Mouse (Mus musculus) brain, adult 2 months (tissue): ENCODE measurements around the gene Spata2l.
"Not testable (repeated sequence)": the region's sequence is repeated elsewhere in the genome, so short reads cannot be mapped to it uniquely, and the experiment has no call there.

Experiments used
- DNase-seq: peaks from one replicate; pipeline ENCODE4 v3.0.0; 2011; ENCODE audit warnings: low read depth, low spot score

Spata2l gene

DNA sequence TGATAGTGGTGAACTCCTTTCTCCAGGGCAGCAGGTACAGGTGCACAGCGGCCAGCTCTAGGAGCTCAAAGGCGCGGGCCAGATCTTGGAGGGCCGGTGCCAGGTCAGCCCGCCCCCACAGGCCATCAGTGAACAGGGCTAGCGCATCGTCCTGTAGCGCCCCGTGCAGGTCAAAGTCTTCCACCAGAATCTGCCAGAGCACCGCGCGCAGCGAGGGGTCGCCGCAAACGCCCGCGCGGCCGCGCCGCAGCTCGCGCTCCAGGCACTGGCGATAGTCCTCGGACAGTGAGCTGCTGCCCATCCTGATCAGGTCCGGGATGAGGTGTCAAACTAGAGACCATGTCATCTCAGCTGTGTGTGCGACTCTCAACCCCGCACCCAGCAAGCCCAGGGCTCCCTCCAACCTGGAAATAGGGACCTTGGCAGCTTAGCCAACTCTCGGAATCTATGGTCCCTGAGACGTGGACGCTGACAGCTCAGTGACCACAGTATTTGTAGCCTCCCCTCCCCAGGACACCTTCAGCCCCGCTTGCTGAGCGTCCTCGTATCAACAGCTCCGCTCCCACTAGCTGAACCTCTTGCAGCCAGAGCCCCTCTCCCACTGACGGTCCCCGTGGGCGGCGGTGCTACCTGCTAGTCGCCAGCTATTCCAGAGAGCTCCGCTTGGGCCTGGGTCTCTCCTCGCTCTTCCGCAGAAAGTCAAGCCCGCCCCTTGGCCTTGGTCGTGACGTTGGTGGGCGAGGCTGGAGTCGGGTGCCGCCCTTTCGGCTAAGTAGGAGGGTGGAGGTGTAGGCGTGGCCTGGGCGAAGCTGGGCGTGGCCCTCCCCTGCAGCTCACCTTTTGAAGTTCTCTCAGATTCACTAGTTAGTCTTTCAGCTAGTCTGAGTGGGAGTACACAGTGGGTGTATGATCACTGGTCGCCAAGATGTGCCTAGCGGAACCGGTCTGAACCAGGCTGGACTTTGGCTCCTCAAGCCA, at the start of gene Spata2l:
Spata2l (minus strand) TSS at position 714 of the 978 bp plus-strand sequence.
- peak; percentile 95 for DNase-seq

DNA sequence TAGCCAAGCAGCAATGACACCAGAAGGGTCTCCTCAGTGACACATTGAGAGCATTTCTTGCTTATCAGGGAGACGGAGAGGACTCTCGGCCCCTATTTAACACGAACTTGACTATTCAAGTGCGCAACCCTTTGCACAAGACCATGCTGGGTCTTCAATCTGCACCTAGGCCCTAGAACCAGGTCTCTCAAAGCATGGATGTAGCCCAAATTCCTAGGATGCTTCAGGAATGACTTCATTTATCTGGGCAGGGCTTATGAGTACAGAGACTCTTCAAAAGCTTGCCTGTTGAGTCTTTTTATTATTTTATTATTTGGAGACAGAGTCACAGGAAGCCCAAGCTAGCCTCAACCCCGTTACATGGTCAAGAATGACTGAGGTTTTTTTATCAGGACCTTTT, 48.5 kb upstream of the Spata2l start:
- DNase-seq, result no peak

DNA sequence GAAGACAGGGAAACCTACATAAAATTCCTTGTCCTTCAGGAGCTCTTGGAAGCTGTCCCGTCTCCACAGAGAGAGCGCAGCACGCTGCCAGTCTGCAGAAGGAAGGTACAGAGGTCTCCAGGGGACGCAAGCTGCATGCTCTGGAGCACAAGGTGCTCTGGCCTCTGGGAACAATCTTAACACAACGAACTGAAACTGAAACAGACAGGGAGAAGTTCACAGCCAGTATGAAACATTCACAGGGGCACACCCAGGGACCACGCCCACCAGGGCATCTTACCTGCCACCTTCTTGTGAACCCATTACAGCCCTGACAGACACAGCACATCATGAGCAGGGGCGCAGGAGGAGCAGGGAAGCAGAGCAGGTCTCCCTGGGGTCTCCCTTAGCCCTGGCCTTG, 48.0 kb upstream of the Spata2l start:
- DNase-seq, result no peak

DNA sequence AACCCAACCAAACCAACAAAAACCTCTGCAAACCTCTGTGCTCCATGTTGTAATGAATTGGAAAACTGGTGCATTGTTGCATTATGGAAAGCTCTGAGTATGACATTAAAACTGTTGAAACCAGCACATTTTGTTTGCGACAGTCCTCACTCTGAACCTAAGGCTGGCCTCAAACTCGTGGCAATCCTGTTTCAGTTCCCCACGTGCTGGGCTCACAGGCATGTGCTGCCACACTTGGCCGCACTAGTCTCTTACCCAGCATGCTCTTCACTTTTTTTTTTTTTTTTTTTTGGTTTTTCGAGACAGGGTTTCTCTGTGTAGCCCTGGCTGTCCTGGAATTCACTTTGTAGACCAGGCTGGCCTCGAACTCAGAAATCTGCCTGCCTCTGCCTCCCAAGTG, 47.0 kb upstream of the Spata2l start:
- not testable (repeated sequence) for DNase-seq

- DNase-seq, result no peak
Observed at GRCm38 (mm10) chr8:123280302-123281094, 44.5 kb upstream of the Spata2l start.

DNA sequence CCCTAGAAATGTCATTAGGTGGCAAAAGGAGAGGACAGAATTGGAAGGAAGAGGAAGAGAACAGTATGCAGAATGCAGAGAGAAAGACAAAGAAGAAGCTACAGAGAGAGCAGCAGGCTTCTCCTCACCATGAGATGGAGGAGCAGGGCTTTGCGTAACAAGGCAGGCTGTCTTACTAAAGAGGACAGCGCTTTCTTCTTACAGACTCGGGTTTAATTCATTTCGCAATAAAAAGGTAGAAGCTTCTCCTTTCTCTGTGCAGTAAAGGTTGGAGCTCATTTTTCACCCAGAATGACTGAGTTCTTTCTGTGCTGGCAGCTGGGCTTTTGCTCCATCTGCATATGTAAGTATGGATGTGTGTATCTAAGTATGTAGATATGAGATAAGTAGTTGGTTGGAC, 43.8 kb upstream of the Spata2l start:
- no peak for DNase-seq

GRCm38 (mm10) chr8:123278445-123278844, 42.4 kb upstream of the Spata2l start:
- DNase-seq, result no peak

- no peak for DNase-seq
Observed at GRCm38 (mm10) chr8:123275096-123275495, 39.1 kb upstream of the Spata2l start.

GRCm38 (mm10) chr8:123274447-123274846, 38.4 kb upstream of the Spata2l start:
- DNase-seq, result no peak

GRCm38 (mm10) chr8:123271901-123272300, 35.9 kb upstream of the Spata2l start:
- DNase-seq, result no peak

- DNase-seq, result no peak
Observed at GRCm38 (mm10) chr8:123271147-123271546, 35.1 kb upstream of the Spata2l start.

GRCm38 (mm10) chr8:123267926-123268656, 32.1 kb upstream of the Spata2l start:
- DNase-seq, result no peak

- not testable (repeated sequence) for DNase-seq
Observed at GRCm38 (mm10) chr8:123257593-123257992, 21.6 kb upstream of the Spata2l start.

- DNase-seq, result peak; percentile 93
Observed at GRCm38 (mm10) chr8:123257114-123257513, 21.1 kb upstream of the Spata2l start.

- DNase-seq, result no peak
Observed at GRCm38 (mm10) chr8:123255170-123255569, 19.1 kb upstream of the Spata2l start.

GRCm38 (mm10) chr8:123254099-123254885, 18.3 kb upstream of the Spata2l start, which contains the start of the genes Zfp276 and Vps9d1:
Zfp276 (plus strand) TSS chr8:123254195.
Vps9d1 (minus strand) TSS chr8:123254348.
- DNase-seq, result peak; percentile 93

DNA sequence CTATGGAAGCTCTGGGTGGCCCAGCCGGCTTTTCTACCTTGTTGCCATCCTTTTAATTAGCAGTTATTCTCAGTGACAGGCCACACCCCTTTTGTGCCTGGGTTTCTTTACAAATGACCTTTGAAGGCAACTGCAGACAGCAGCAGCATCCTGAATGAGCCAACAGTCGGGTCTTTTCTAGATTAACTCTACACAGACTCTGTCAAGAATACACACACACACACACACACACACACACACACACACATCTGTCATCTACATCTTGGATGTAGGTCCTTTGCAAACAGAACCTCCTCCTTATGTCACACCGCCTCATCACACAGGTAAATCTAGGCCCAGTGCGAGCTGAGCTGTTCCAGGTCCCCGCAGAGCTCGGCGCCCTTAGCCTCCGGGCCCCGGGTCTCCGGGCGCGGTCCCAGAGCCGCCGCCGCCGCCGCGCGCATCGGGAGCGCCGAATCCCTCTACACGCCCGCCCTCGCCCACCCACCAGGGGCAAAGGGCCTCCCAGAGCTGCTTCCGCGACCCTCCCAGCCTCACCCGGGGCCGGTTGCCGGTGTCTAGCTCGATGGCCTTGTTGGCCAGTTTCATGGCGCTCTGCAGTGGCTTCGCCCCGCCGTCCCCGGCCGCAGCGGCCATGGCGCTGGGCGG, 17.5 kb upstream of the Spata2l start:
- DNase-seq, result peak; percentile 43

DNA sequence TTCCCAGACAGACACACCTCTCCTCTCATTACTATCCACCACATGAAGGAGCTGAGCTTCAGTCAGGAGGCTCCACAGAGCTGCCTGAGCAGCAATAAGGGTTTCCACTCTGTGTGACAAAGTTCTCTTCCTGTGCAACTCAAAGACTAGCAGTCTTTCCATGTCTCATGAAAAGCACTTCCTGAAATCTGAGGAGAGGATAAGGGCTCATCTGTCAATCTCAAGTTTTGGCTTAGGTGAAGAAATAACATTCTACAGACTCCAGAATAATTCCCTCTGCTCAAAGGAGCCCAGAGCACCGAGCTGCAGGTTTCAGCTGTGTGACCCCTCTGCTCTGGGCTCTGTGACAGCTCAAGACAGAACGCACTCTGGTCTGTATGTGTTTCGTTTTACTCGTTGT, 16.9 kb upstream of the Spata2l start:
- DNase-seq, result no peak

GRCm38 (mm10) chr8:123250940-123251339, 14.9 kb upstream of the Spata2l start:
- no peak for DNase-seq

GRCm38 (mm10) chr8:123248596-123248995, 12.6 kb upstream of the Spata2l start:
- no peak for DNase-seq
